Mouse (Mus musculus) thymus, postnatal 14 days (tissue): ENCODE results near the gene Mlip.

Experiments used
- DNase-seq: peaks from one replicate; pipeline ENCODE4 v3.0.0; 2021

Gene Mlip

DNA sequence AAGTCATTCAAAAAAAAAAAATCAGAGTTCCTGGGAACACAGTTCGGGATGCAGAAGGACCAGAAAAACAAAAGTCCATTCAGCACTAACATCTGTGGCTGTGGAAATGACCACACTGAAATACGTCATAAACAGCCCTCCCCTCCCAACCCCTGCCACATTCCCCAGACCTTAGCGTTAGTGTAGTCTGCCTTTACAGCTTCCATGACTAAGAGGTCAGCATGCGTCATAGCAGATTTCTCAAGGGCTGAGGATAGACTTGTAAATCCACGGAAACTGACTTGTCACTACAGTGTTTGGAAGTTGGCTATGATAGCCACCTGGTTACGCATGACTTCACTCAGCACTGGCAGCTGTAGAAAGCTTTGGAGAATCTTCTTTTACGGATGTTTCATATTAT lies 8.5 kb downstream of the Mlip start:
- no peak for DNase-seq

DNA sequence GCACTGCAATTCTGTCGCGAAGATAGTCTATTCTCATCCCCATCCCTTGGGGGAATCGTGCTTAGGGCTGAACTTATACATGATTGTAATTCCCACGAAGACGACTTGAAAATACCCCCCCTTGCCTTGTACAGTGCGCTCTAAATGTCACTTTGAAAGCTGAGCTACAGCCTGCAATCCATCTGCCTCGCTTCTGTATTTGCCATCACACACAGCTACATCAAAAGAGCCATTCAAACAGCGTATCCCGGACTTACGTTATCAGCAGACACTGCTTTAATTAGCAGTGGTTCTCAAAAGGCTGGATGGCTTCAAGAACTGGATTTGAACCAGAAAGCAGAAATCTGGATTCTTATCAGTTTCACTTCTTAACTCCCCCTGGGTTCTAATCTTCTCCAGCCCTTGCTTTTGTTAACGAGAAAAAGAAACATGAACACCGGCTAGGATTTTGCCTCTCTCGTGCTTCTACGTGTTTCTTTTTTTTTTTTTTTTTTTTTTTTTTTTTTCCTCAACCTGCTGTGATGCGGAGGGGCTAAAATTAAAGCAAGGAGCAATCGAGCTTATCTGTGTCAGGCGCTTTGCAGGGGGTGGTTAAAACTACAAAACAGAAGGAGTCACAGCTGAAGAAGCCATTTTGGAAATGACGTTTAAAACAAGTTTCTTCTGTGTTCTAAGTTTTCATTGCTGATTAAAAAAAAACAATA lies 12.5 kb downstream of the Mlip start:
- DNase-seq: no peak

DNA sequence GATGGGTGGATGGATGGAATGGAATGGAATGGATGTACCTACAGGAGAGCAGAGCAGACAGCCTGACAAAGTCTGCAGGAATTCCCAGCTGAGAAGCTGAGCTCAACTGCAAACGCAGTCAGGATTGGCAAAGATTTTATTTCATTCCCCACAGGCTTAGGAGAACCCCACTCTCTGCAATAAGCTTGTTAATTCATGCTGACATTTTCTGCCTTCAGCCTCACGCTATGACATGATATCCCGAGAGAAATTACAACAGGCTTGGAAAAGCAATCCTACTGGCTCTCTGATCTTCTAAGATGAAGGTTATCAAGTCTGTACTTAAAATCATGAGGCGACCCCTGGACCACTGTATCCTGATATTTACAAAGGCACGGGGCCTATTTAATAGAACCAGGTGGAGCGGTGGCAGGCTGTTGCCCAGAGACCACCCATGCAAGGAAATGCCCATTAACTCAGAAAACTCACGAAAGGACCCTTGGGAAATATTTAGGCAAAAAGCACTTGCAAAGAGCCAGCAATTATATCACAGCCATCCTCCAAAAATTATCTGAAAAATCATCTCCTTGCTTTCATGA lies 13.1 kb downstream of the Mlip start:
- DNase-seq: no peak

DNA sequence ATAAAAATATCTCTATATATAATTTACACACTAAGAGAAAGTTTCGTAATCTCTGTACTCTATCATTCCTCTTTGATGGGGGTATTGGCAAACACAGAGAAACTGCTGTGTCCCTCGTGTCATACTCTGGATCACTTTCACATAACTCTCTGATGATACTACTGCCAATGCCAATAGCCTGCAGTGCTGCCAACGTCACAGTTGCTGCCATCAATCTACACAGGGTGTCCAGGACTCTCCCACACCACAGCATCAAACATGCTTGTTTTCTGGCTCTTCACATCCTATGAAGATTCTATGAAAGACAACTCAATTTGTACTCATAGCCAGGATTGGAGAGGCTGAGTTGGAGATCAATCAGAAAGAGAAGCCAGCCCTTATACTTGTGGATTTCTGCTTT lies 17.4 kb downstream of the Mlip start:
- no peak for DNase-seq

DNA sequence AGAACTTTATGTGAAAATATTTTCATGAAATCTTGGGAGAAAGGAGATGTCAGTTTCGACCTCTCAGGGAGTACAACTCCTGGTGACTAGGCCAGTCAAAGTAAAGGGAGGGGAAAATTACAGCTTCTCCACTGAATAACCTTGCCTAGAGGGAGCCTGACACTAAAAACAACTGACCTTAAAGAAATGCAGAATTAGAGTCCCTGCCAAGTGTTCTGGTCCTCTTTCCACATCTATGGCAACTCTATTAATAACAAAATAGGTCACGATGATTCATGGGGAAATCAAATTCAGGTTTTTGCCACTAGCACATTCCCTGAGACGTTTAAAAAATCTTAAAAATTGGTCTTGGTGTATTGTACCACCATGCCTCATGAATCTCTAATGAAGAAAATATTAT lies 34.4 kb downstream of the Mlip start:
- no peak for DNase-seq

DNA sequence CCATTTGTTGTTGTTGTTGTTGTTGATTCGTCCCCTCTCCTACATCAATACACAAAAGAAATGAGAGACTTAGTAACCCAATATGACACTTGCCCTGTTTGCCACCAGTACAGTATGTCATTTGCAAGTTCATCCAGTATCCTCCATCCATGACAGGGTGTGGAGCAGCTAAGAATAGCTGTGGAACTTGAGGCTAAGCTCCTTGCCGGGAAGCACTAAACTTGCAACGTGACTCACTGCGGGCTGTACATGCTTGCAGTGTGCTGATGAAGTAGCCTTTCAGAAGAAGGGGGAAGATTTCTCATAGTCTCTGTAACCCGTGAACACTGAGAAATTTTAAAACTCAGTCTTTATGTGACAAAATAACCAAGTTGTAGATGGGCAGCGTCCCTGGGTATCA lies 42.2 kb downstream of the Mlip start:
- DNase-seq: no peak

DNA sequence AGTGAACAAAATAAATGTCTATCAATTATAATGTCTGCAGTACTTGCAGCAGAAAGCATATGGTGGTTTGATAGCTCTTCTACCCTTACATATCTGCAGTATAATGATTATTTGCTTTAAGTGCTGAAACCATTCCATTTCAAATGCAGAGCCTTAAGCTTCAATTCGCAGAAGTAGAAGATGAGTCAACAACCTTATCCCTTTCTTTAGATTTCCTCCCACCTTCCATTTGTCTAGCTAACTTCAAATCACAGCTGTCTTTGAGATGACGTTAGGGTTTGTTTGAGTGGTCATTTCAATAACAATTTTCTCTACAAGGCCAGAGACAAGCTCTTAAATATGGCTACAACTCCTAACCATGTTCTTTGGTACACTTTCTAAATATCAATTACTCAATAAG lies 47.4 kb downstream of the Mlip start:
- DNase-seq: no peak

DNA sequence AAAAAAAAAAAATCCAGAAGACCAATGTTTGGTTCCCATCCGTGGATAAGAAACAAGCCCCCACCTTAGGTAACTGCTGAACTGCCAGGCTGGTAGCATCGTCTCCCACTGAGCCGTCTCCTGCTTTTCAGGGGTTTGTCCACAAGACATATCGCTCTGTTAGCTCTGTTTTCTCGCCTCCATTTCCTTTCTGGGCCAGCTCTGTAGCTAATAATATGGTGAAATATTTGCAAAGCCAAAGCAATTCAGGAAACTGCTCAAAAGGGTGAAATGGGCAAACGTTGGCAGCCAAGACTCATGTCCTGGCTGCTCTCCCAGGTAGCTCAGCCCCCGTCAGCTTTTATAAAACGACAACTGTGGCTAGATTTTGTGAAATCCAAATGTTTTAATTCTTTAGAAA lies 50.4 kb downstream of the Mlip start:
- DNase-seq: no peak

DNA sequence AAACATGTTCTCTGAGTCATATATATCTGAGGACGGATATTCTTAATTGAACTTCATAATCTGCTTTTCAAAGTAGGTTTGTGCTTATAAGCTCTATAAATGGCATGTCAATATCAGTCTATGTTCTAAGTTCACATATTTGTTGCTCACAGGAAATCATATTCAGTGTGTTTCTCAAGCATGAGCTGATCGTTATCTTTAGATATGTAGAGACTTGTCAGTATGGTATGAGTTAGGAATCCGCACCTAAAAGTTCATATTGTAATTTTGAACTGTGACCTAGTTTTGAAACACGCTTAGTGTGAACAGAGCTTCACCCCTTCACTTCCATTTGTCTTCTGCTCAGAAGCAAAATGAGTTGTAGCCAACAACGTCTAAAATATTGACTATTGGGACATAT lies 64.8 kb downstream of the Mlip start:
- DNase-seq: no peak

DNA sequence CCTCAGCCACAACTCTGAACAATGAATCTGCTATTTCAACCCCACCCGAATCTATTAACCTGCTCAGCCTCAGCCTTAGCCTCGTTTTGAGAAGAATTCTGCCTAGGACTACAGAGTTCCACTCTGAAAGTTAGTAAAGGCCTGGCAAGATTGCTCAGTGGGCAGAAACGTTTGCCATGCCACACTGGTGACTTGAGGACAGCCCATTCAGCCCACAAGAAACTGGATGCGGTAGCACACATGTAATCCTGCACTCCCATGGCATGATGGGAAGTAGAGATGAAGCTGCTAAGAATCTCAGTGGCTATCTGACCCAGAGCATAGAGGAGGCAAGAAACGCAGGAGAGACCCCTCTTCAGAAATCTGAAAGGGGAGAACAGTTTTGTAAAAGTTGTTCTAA lies 73.4 kb downstream of the Mlip start:
- DNase-seq: no peak

DNA sequence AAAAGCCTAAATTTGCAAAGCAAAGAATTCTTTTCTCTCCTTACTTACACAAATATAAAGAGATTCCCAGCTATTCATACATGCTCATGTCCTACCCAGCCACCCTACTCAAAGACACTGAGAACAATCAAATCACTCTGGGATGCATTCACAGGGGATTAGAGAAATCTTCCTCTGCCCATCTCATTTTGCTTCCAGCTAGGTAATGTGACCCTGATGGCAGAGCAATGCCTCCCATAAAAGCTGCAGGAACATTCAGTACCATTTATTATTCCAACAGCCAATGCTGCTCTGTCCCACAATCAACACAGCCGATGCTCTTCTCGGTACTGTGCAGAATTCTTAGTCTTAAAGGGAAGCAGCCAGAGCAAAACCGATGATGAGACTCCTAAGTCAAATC lies 74.7 kb downstream of the Mlip start:
- no peak for DNase-seq

DNA sequence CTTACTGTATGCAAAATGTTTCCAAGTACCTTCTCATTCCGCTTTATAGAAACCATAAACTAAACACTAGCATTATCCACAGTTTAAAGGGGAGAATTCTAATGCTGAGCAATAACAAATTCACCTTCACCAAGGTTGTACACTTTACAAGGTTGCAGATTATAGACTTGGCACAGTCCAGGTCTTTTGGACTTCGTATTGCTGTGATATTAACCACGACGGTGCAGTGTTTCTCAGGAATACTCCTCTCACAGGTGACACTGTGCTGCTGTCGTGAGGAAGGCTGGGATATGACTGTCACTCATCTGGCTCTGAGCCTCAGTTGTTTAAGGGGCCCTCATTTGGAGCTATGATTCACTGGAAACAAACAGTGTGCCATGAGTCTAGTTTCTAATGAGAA lies 75.5 kb downstream of the Mlip start:
- no peak for DNase-seq

DNA sequence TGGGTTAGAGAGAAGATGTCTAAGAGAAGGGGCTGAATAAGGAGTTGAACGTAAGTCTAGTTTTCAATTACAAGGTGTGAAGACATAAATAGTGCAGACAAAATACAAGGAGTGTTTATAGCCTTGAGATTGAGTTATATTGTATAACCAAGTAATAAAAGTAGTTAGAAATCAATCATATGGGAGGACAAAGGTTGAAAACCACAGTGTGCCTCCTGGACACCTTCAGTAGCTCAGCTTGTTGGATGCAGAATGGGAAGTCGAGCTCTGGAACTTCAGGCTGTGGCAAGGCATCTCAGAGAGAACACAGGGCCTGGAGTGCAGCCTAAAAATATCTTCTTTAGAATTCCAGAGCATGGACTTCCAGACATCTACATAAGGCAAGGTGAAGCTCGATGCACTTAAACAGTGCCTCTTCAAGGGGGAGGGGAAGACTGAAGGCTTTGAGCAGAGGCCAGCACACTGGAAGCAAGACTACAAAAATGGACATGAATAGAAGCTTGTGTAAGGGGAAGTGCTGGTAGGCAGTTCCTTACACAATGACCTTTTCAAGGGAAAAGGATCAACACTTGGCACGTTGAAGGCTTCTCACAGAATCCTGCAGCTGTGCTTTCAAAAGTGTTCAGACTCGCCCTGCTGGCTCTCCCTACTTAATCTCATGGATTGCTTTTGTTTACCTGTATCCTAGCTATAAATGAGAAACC lies 76.2 kb downstream of the Mlip start:
- DNase-seq: no peak

DNA sequence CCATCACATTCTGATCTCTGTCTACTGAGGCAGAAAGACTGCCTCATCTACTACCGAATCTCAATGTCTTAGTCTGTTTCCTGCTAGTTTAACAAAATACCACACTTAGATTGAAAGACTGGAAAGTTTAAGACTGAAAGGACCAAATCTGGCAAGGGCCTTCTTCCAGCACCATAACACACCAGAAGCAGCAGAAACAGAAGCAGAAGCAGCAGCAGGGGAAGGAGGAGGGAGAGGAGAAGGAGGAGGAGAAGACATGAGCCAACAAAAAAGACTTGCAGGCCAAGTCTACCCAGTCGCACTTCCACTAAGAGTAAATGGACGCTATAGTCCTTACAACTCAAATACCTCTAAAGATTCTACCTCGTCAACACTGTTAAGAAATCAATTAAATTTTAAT lies 80.0 kb downstream of the Mlip start:
- DNase-seq: no peak

DNA sequence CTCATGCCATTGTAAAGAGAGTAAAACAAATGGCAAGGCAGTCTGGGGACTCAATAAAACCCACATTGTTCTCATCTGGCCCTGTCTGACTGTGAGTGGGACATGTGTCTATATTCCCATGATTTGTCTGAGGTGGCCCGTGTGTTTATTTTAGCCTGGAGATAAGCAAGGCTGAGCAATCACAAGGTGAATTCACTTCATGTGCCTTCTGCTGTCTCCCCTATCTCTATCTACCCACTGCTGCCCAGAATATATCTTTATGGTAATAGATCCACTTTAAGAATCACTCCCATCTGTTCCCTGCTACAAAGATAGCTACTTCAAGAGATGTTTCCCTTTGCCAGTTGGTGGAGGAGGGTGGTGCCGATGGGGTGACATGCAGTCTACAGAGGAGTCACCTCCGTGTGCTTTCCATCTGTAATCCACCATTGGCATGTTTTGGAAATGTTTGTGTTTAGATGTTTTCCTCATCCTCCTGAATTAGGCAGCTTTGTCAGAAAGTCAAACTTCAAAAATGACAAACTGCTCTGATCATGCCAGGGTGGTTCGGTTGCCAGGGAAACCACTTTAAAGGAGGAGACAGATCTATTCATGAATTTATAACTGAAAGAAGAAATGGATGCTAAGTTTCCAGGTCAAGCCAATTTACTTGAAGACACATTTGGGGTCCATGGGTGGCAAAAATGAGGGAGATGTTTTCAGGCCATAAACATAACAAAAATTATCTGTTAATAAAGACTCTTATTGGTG lies 87.3 kb downstream of the Mlip start:
- no peak for DNase-seq

DNA sequence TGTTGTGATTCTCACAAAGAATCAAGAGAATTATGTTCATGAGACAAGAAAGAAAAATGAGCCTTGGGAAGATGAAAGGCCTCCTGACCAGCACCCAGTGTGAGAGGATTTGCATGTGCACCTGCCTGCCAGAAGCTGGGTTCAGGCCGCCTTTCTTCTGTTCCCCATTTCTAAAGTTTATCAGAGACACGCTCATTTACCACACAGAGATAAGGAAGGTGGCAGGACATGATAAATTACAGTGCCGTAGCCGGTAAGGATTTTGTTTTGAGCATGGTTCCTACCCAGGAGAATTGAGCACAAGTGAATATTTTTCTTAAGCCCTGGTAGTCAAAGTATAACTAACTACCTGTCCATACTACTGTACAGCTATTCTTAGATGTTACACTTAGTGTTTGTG lies 93.7 kb downstream of the Mlip start:
- DNase-seq: no peak

DNA sequence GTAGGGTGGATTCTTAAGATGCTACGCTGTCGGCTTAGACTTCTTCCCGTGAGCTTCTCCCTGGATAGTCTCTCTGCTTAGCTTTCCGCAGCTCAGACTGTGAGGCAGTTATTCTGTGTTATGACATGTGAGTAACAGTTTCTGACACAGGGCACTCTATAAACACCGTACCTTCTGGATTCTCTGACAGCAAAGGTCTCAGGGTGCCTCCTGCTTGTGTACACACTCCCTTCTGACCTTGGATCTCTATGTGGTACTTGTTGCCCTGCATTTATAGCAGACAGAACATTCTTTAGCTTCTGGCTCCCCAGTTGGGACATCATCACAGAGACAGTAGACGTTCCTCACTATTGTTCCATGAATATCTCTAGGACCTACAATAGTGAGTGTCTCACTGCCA lies 94.5 kb downstream of the Mlip start:
- DNase-seq: no peak

DNA sequence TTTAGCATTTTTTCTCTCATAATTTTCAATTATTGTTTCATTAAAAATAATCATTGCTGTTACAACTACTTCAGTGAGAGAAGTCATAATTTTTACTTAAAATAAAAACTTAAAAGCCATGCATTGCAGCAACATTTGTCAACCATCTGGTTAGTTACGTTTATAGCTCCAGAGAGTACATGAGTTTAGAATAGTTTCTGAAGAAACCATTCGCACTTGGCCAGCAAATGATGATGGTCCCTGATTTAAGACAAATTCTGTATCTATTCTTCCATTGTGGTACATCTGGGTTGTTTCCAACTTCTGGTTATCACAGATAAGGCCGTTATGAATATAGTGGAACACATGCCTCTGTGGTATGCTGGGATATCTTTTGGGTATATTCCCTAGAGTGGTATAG lies 98.3 kb downstream of the Mlip start:
- DNase-seq: no peak

DNA sequence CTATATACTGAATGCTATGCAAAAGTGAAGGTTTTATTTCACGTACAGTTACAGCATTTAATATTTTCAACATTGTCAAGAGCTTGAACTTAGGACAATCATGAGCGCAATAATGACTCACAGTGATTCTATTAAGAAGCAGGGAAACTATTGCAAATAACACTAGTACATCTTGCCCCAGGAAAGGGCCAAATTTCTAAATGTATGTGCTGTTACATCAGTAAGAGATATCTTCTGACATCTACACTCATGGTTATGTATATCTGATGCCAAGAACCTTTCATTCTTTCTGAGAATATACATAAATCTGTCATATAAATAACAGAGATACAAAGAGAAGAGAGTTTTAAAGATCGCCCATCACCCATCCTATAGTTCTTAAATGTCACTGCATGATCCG lies 100.0 kb downstream of the Mlip start:
- DNase-seq: no peak

DNA sequence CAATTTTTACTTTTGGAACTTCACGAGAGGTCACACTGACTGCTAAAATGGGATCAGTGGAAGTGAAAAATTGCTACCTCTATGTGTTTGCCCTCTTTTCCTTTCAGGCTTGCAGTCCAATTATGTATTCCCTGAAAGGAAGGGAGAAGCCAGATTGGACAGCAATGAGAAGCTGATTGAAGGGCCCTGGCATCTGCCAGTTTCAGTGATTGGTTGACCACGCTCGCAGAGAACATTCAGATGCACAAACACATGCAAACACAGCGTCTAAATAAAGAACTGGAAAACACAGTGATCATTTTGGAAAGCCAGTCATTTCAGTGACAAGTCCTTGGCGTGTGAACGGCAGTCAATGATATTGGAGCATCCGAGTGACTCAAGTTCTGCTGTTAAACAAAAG lies 100.6 kb downstream of the Mlip start:
- DNase-seq: no peak

DNA sequence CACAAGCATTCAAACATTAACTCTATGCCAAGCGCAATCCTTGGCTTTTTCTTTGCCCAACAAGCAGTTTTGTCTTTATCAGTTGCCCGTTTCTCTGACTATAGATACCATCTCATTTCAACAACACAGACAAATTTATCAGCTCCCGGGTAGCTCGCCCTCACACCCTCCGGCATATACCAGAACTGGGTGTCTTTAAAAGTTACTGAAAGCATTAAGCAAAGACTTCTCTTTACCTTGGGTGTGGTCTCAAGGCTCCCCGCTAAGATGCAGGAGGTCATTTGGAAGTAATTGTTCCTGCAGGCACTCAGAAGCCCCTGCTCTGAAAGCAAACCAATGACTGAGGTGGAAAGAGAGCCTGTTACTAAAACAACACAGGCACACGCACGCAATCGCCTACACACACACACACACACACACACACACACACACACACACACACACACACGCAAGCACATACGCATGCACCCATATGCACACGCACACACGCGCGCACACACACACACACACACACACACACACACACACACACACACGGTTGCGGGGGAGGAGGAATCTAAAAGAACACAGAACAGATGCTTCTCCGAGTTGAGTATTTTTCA lies 101.2 kb downstream of the Mlip start:
- DNase-seq: no peak

DNA sequence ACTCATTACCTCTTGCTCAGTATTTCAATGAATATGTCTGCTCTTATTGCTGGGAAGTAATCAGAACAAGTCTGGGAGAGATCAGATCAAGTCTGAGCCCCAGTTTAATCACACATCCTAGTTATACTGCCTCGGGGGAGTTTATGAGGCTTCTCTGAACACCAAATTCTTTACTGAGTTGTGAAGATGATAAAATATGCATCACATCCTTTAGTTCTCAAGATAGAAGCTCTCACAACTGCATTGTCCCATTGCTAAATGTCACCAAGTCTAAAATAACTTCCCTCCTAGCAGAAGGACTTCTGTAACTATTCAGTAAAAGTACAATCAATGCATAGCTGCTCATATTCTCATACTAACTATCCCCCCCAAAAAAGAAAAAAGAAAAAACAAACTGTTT lies 154.5 kb downstream of the Mlip start:
- no peak for DNase-seq

DNA sequence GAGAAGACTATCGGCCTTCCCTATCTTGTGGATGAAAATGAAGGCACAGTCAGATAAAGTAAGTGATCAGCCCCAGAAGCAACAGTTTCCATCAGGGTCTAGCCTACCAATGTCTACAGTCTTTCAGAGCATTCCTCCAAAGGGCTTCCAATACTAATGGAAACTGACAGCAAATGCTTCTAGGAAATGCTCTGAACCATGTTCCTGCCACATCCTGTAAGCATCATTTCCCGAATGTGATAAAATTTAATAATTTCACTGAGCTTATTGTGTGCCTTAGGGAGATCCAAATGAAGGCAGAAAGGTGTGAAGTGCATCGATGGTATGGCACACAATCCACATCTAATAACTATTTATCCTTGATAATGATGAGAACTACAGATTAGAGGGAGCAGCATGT lies 173.3 kb downstream of the Mlip start:
- DNase-seq: no peak

DNA sequence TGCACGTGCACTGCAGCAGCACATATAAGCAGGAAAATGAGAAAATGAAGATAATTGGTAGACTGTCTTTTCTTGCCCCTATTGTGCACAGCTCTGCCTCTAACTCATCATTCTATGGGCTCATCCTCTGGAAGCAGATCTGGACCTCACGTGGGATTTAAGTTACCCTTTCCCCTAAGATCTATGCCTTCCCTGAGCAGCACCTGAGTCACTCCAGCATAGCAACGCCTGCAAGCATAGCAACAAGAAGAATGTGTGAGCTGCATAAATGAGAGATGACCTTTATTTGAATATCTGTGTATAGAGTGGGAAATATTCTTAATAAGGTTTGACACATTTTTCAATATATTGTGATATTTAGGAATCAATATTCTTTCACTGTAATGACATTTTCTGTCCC lies 176.9 kb downstream of the Mlip start:
- DNase-seq: no peak
